Mouse (Mus musculus): ENCODE measurements around the gene Tent5b.
A peak's percentile ranks its signal among the peaks of the same experiment; 100 is the strongest.

Tent5b gene

DNA sequence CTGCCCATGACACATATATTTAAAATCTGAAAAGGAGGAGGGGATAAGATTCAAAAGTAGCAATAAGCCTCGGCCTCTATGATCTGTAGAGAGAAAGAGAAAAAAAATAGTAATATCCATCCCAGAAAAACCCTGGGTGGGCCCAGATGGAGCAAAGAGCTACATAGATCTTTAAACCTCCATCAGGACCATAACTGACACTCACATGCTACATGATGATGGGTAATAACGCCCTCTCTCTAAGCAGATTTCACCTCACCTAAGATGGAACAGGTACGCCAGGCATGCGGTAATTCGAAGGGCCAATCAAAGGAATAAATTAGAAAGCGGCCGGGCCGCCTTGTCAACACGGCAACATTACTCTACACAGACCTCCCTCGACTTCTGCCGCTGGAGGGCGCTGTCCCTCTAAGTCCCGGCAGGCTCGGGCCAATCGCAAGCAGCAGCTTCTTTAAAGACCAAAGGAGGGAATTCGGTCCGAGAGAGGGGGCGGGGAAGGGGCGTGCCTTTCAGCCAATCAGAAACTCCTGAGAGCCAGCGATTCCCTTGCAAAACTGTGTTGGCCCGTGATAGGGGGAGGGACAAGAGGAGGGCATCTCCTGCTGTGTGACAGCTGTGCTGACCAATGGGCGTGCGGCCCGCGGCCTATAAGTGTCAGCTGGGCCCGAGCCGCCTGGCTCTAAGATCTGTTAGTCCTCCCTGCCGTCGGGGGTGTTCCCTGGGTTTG, at the start of gene Tent5b:
Gene Tent5b, plus strand, starts transcription at position 675 of the 727 bp plus-strand sequence.
- DNase-seq (ENCODE audit: low read depth) = peak; percentile 97

GRCm38 (mm10) chr4:133431508-133431907, 48.4 kb upstream of the Tent5b start:
- no peak for DNase-seq (ENCODE audit: low read depth)

GRCm38 (mm10) chr4:133432560-133433171, 47.3 kb upstream of the Tent5b start:
- DNase-seq (ENCODE audit: low read depth) = peak; percentile 71

- DNase-seq (ENCODE audit: low read depth) = no peak
Measured at GRCm38 (mm10) chr4:133435921-133436320, 44.0 kb upstream of the Tent5b start.

DNA sequence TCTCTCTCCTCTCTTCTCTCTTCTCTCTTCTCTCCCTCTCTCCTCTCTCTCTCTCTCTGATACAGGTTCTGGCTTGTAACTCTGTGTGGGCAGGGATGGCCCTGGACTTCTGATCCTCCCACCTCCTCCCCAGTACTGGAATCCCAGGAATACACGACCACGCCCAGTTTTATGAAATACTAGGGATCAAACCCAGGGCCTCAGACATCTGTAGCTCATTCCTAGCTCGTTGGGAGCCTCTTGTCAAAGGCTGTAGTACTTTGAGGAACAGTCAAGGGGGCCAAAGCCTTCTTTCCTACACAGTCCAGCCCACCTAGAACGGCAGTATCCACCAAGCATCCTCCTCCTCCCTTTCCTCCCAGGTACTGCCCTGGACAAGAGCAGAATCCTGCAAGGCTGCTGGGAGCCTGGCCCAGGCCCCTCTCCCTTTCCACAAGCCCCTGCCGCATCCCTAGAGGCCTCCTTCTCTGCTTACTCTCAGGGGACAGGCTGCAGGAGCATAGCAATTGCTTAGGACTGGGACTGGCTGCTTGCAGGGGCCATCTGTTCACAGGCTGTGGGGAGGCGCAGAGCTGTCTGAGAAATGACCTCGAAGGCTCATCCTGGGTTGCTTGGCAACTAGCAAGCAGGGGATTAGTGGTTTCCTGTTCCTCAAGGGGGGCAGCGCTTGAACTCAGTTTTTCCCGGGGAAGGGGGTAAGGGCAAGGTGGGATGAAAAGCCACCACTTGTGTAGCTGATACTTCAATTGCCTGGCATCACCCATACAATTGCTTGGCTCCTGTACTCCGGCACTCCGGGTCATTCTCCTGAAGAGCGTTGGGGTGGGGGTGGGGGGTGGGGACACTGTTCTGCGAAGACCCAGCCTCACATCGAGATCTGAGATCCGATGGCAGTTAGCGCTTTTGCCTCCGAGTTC, 40.2 kb upstream of the Tent5b start:
- DNase-seq (ENCODE audit: low read depth) = no peak

GRCm38 (mm10) chr4:133440377-133440795, 39.5 kb upstream of the Tent5b start:
- no peak for DNase-seq (ENCODE audit: low read depth)

DNA sequence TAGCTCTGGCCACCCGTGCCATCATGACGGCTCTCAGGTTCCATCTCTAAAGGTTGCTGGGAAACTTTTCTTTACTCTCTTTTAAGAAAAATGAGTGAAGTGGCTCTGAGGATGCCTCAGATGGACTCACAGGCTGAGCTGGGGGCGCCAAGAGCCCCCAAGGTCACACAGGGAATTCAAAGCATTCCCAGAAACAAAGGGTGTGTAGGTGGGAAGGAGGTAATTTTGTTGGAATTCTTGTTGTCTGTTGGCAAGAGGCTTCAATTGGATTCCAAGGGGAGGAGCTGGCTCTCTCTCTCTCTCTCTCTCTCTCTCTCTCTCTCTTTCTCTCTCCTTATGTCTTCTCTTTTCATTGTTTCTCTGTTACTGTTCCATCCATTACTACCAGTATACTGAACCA, 37.7 kb upstream of the Tent5b start:
- DNase-seq (ENCODE audit: low read depth) = no peak

GRCm38 (mm10) chr4:133443085-133443484, 36.8 kb upstream of the Tent5b start:
- DNase-seq (ENCODE audit: low read depth) = no peak

- no peak for DNase-seq (ENCODE audit: low read depth)
Measured at GRCm38 (mm10) chr4:133445727-133446126, 34.2 kb upstream of the Tent5b start.

DNA sequence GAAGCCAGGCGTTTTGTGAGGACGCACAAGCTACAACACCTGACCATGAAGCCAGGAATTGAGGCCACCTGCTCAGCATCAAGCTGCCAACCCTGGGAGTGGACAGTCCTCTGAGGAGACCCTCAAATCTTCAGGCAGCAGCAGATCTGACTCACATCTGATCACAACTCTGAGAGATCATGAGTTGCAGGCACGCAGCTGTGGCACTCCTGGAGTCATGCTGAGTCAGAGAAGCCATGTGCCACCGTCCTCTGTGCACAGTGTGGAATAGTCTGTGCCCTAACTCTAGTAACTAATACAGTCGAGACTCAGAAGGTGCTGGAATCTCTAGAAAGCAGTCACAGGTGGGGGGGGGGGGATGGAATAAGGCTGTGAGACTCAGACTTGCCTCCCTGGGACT, 32.6 kb upstream of the Tent5b start:
- no peak for DNase-seq (ENCODE audit: low read depth)

GRCm38 (mm10) chr4:133447967-133448366, 32.0 kb upstream of the Tent5b start:
- DNase-seq (ENCODE audit: low read depth) = no peak

- no peak for DNase-seq (ENCODE audit: low read depth)
Measured at GRCm38 (mm10) chr4:133448708-133449388, 31.1 kb upstream of the Tent5b start.

- no peak for DNase-seq (ENCODE audit: low read depth)
Measured at GRCm38 (mm10) chr4:133449726-133450125, 30.2 kb upstream of the Tent5b start.

DNA sequence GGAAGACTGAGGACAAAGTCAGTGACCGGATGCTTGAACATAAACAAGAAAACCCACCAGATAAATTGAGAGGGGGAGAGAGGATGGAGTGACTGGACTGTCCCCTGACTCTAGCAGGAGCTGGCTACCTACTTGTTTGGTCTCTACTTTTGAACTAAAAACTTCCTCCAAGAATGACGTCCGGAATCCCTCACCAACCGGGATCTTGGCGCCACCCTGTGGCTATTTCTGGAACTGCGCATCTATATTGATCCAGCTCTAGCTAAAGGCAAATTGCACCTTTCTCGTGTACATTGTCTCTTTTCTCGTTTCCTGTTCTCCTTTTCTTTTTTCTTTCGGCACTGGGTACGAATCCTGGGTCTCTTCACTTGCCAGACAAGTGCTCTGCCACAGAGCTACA, 28.4 kb upstream of the Tent5b start:
- peak; percentile 66 for DNase-seq (ENCODE audit: low read depth)

GRCm38 (mm10) chr4:133452433-133452832, 27.5 kb upstream of the Tent5b start:
- DNase-seq (ENCODE audit: low read depth) = no peak

GRCm38 (mm10) chr4:133458044-133458443, 21.9 kb upstream of the Tent5b start:
- no peak for DNase-seq (ENCODE audit: low read depth)

- no peak for DNase-seq (ENCODE audit: low read depth)
Measured at GRCm38 (mm10) chr4:133460006-133460405, 19.9 kb upstream of the Tent5b start.

GRCm38 (mm10) chr4:133460796-133461325, 19.1 kb upstream of the Tent5b start:
- no peak for DNase-seq (ENCODE audit: low read depth)

- DNase-seq (ENCODE audit: low read depth) = no peak
Measured at GRCm38 (mm10) chr4:133461362-133461761, 18.6 kb upstream of the Tent5b start.

DNA sequence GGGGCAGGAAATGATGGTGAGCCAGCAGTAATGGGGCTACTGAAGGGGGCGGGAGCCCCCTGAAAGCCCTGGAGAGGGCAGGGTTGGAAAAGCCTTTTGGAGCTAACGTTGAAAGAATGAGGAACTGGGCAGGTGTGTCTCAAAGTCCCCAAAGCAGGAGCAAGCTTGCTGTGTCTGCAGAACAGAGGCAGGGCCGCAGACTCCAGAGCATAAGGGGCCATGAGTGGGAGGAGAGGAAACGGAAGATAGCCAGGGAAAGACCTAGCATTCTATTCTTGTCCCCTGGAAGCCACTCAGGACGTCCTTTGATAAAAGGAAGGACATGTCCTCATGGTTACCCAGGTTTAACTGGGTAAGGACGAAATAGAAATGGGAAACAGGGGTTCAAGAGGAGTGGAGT, 16.7 kb upstream of the Tent5b start:
- no peak for DNase-seq (ENCODE audit: low read depth)

GRCm38 (mm10) chr4:133468080-133468479, 11.9 kb upstream of the Tent5b start:
- DNase-seq (ENCODE audit: low read depth) = peak; percentile 66

DNA sequence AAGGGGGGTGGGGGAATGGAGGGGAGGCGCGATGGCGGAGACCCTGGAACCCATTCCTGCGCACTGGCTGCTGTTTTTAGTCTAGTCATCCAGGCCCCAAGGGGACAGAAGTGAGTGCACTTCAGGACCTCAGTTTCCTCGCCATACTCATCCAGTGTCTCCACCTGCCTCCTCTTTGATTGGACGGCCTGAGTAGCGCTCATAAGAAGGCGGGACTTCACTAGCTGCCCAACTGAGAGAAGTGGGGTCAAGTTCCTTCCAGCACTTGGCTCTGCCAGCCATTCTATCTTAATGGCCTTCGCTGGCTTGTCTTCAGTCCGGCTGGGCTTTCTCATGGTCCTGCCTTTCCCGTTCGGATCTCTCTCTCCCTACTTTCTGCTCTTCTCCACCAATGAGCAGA, 10.8 kb upstream of the Tent5b start:
- no peak for DNase-seq (ENCODE audit: low read depth)

Measured in c-Kit-positive CD71-positive TER-119-negative erythroid progenitor cells, embryonic 14.5 days (primary cell).